ENCODE assay signal across 8 mouse cellular contexts in genomic region chr5:64626351-64626750, GRCm38 (mm10).
A peak's percentile ranks its signal among the peaks of the same experiment; 100 is the strongest.
DNase-seq lines count a peak whose midpoint lies in the region; ATAC-seq and TF ChIP-seq lines count a peak whose summit lies in the region.

No protein-coding gene starts in this region.

- no peak overlapping the region for H3K27ac ChIP-seq in ES-Bruce4 (ENCODE audit: insufficient read depth, low read length)
- H3K27ac ChIP-seq in heart, embryonic 13.5 days (replicated peaks): no peak overlapping the region
- H3K27ac ChIP-seq in forebrain, embryonic 14.5 days (ENCODE audit: low read depth, low read length): no peak overlapping the region

- no peak for TF ChIP-seq CTCF in ES-Bruce4 (IDR thresholded peaks at IDR 0.05; ENCODE audit: low read depth, low read length)

- no peaks in the 10 kb centered on the region for H3K27me3 ChIP-seq in ES-Bruce4 (ENCODE audit: control insufficient read depth, insufficient read depth, low read length, poor library complexity, severe bottlenecking)
- H3K27me3 ChIP-seq in heart, embryonic 13.5 days (replicated peaks): 0 out of 2 replicates have a peak, but pooled peaks cover 3% of the 10 kb centered on the region
- H3K27me3 ChIP-seq in forebrain, embryonic 14.5 days (replicated peaks; ENCODE audit: control insufficient read depth, insufficient read depth, low read length): no peaks in the 10 kb centered on the region

- H3K9ac ChIP-seq in ES-Bruce4 (ENCODE audit: low read depth, poor library complexity, severe bottlenecking): no peak overlapping the region
- H3K9ac ChIP-seq in heart, embryonic 13.5 days: peak overlapping the region; percentile 33; the same call in 1 of the 2 replicates
- H3K9ac ChIP-seq in forebrain, embryonic 14.5 days (ENCODE audit: low read length): no peak overlapping the region

- peak overlapping the region; percentile 27; the same call in 1 of the 2 replicates for H3K4me2 ChIP-seq in heart, embryonic 13.5 days
- no peak overlapping the region for H3K4me2 ChIP-seq in forebrain, embryonic 14.5 days (ENCODE audit: low read length)

- DNase-seq in cerebellum, postnatal 10 days: peak; percentile 88
- no peak for DNase-seq in cerebellum, adult 11 months
- peak; percentile 60 to 78 for DNase-seq in kidney, postnatal 25 days
- DNase-seq in urinary bladder, postnatal 4 days (ENCODE audit: low spot score in 2 of 2): peak; percentile 42 to 66
- DNase-seq in forebrain, embryonic 14.5 days (ENCODE audit: low spot score): no peak

- H3K9me3 ChIP-seq in ES-Bruce4 (replicated peaks; ENCODE audit: control insufficient read depth, insufficient read depth, low read length, poor library complexity, severe bottlenecking): no peaks in the 10 kb centered on the region
- no peaks in the 10 kb centered on the region for H3K9me3 ChIP-seq in heart, embryonic 13.5 days
- no peaks in the 10 kb centered on the region for H3K9me3 ChIP-seq in forebrain, embryonic 14.5 days (replicated peaks; ENCODE audit: control insufficient read depth, low read length)

- peaks cover 5% of the 10 kb centered on the region for H3K4me1 ChIP-seq in ES-Bruce4 (ENCODE audit: control insufficient read depth, insufficient read depth, low read length)
- peaks cover 8% of the 10 kb centered on the region for H3K4me1 ChIP-seq in heart, embryonic 13.5 days
- no peaks in the 10 kb centered on the region for H3K4me1 ChIP-seq in forebrain, embryonic 14.5 days (ENCODE audit: control insufficient read depth, insufficient read depth, low read length)

- H3K4me3 ChIP-seq in ES-Bruce4 (ENCODE audit: low read depth, low read length): no peak overlapping the region
- no peak overlapping the region for H3K4me3 ChIP-seq in heart, embryonic 13.5 days
- no peak overlapping the region for H3K4me3 ChIP-seq in forebrain, embryonic 14.5 days (ENCODE audit: low read depth, low read length)

- no peak for ATAC-seq in heart, embryonic 13.5 days (ENCODE audit: extremely low read depth, insufficient number of reproducible peaks, low FRiP score, low TSS enrichment)
- peak; percentile 78 for ATAC-seq in megakaryocyte progenitor cell, adult 5-6 weeks (replicated peaks; ENCODE audit: poor library complexity)
- no peak for ATAC-seq in forebrain, embryonic 14.5 days

- no peaks in the 10 kb centered on the region for H3K36me3 ChIP-seq in ES-Bruce4 (ENCODE audit: control insufficient read depth, insufficient read depth, low read length, poor library complexity, severe bottlenecking)
- no peaks in the 10 kb centered on the region for H3K36me3 ChIP-seq in heart, embryonic 13.5 days
- no peaks in the 10 kb centered on the region for H3K36me3 ChIP-seq in forebrain, embryonic 14.5 days (ENCODE audit: control insufficient read depth, insufficient read depth, low read length)

- no peak for TF ChIP-seq POLR2A in ES-Bruce4 (IDR thresholded peaks at IDR 0.05; ENCODE audit: insufficient read depth, low read length)

- peak; percentile 54; the same call in 1 of the 2 replicates for TF ChIP-seq EP300 in ES-Bruce4 (IDR thresholded peaks at IDR 0.05; ENCODE audit: insufficient read depth, low read depth, low read length)

- whole genome bisulfite sequencing in heart, embryonic 13.5 days: 34% methylated on average over 9 of the region's 9 CpGs
- WGBS in forebrain, embryonic 14.5 days: 58% methylated on average over 9 of the region's 9 CpGs

Comparison
In these comparisons a context has a peak if more than half of its experiments do, and no peak if none do; other contexts are left out.
1. DNase-seq: peak in cerebellum, postnatal 10 days (2 of 2), kidney, postnatal 25 days (2 of 2) and urinary bladder, postnatal 4 days (2 of 2); none in cerebellum, adult 11 months (single experiment) and forebrain, embryonic 14.5 days (single experiment).